Mouse (Mus musculus) liver, embryonic 14.5 days (tissue): ENCODE data around the gene Pde6h. TPM values are rescaled to one million over a fixed set of nuclear protein-coding genes. Genes with fewer than 3 reads are reported as not detected.

ENCODE experiments used
- ATAC-seq: fragments of 200-750 bp; cut with Nextera tagmentation; 2 replicates; pipeline ENCODE4 v1.8.0; 2017; ENCODE audit warnings: moderate number of reproducible peaks, mild to moderate bottlenecking, moderate library complexity; ENCODE audit not compliant: insufficient read depth
- DNase-seq, 3 experiments: peaks; one replicate each; pipeline ENCODE4 v3.0.0-alpha.2; 2012 to 2013; ENCODE audit warnings: low read depth in 3 of 3, low spot score in 3 of 3
- H3K27ac ChIP-seq: fragments of 300-500 bp; sonication (generic); 2 replicates; pipeline ENCODE4 v1.5.1; 2014; ENCODE audit warnings: moderate library complexity, mild to moderate bottlenecking, control low read depth, inconsistent platforms
- H3K27me3 ChIP-seq: fragments of 300-500 bp; sonication (generic); 2 replicates; pipeline ENCODE4 v1.6.1; 2014; ENCODE audit warnings: mild to moderate bottlenecking, low read length, moderate library complexity; ENCODE audit not compliant: control insufficient read depth, insufficient read depth
- H3K36me3 ChIP-seq: fragments of 300-500 bp; sonication (generic); replicated peaks from 2 replicates; pipeline ENCODE4 v1.6.1; 2014; ENCODE audit warnings: low read depth; ENCODE audit not compliant: control insufficient read depth, insufficient read depth
- H3K4me1 ChIP-seq, 2 experiments: fragments of 200-500 bp in 1 of 2; fragments of 300-500 bp in 1 of 2; sonication (generic) in 1 of 2; replicated peaks; 2 replicates each; pipeline ENCODE4 v1.6.1; 2012 to 2014; ENCODE audit warnings: antibody characterized with exemption in 1 of 2, inconsistent platforms in 1 of 2, low read length in 1 of 2; ENCODE audit not compliant: control insufficient read depth in 2 of 2, insufficient read depth in 2 of 2
- H3K4me2 ChIP-seq: fragments of 300-500 bp; sonication (generic); 2 replicates; pipeline ENCODE4 v1.6.1; 2014; ENCODE audit warnings: low read depth, mild to moderate bottlenecking, control low read depth, moderate library complexity
- H3K4me3 ChIP-seq, 2 experiments: fragments of 200-500 bp in 1 of 2; fragments of 300-500 bp in 1 of 2; sonication (generic) in 1 of 2; 2 replicates each; pipeline ENCODE4 v1.5.1; 2012 to 2014; ENCODE audit warnings: low read depth in 2 of 2, low read length in 2 of 2, mild to moderate bottlenecking in 2 of 2, control low read depth in 1 of 2, inconsistent platforms in 1 of 2, moderate library complexity in 1 of 2; ENCODE audit not compliant: insufficient read depth in 1 of 2
- H3K9ac ChIP-seq: fragments of 300-500 bp; sonication (generic); replicated peaks from 2 replicates; pipeline ENCODE4 v1.6.1; 2014; ENCODE audit warnings: mild to moderate bottlenecking, control low read depth, moderate library complexity
- H3K9me3 ChIP-seq: fragments of 300-500 bp; sonication (generic); 2 replicates; pipeline ENCODE4 v1.6.1; 2016; ENCODE audit warnings: low read length, mixed read lengths; ENCODE audit not compliant: control insufficient read depth
- CTCF ChIP-seq: IDR thresholded peaks from 2 replicates; pipeline ENCODE4 v1.5.1; 2016; ENCODE audit warnings: antibody characterized with exemption, low read depth, control low read depth
- EP300 ChIP-seq: IDR thresholded peaks from 2 replicates; pipeline ENCODE4 v1.6.1; 2016; ENCODE audit warnings: antibody characterized with exemption, low read depth
- WGBS: fragments of 180-500 bp; shearing (Covaris S2); extraction: QIAGEN DNeasy Blood & Tissue Kit; methylation state at CpG from one replicate; pipeline ENCODE4 v1.1.7; 2014; ENCODE audit not compliant: insufficient replicate concordance; 5-methylcytosine and 5-hydroxymethylcytosine counted together
- polyA plus RNA-seq, 2 experiments: library from polyadenylated mRNA; depleted of rRNA in 1 of 2; stranded (reverse) in 1 of 2; unstranded in 1 of 2; fragments of >200 nt; fragmentation: Nextera tagmentation in 1 of 2; extraction: Ambion mirVana in 1 of 2; gene quantifications; 2 replicates each; pipeline versions ENCODE4 v1.2.1 to v1.2.3; 2012 to 2014

Gene Pde6h
- polyA plus RNA-seq, 2 experiments, result 0.01 TPM; not detected in 1

- Histone ChIP-seq H3K4me1 (no peaks in the 10 kb centered on the region), H3K27me3 (no peaks in the 10 kb centered on the region), H3K36me3 (no peaks in the 10 kb centered on the region), H3K9me3 (no peaks in the 10 kb centered on the region), H3K27ac (no peak overlapping the region), H3K4me2 (no peak overlapping the region), H3K4me3 (no peak overlapping the region), H3K9ac (no peak overlapping the region)
- no peak for TF ChIP-seq CTCF
- no peak for TF ChIP-seq EP300
- WGBS, result 39% methylated on average over 7 of the region's 7 CpGs
- no peak for DNase-seq
- no peak for ATAC-seq
Observed at GRCm38 (mm10) chr6:136957062-136957461, 33.4 kb downstream of the Pde6h start.

DNA sequence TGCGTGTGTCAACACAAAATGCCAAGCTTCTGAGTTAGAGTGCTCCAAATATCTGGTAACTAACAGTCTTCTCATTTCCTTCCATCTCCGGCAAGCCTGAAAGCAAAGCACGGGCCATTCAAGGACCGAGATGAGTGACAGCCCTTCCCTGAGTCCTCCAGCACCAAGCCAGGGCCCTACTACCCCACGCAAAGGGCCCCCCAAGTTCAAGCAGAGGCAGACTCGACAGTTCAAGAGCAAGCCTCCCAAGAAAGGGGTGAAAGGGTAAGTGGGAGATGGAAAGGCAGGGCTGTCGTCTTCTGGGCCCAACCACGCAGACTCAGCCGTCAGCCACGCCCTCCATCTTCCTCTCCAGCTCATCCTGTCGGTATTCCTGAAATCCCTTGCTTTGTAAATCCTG lies 35.5 kb downstream of the Pde6h start:
- no peak for ATAC-seq
- WGBS, result 41% methylated on average over 11 of the region's 11 CpGs
- Histone ChIP-seq H3K27me3 (no peaks in the 10 kb centered on the region), H3K4me1 (peaks cover 0 to 2% of the 10 kb centered on the region in 2 experiments; a peak in 2 of 4 replicates), H3K4me2 (no peak overlapping the region), H3K27ac (no peak overlapping the region), H3K36me3 (no peaks in the 10 kb centered on the region), H3K4me3 (no peak overlapping the region), H3K9me3 (no peaks in the 10 kb centered on the region), H3K9ac (no peak overlapping the region)
- no peak for DNase-seq
- no peak for TF ChIP-seq EP300
- no peak for TF ChIP-seq CTCF

DNA sequence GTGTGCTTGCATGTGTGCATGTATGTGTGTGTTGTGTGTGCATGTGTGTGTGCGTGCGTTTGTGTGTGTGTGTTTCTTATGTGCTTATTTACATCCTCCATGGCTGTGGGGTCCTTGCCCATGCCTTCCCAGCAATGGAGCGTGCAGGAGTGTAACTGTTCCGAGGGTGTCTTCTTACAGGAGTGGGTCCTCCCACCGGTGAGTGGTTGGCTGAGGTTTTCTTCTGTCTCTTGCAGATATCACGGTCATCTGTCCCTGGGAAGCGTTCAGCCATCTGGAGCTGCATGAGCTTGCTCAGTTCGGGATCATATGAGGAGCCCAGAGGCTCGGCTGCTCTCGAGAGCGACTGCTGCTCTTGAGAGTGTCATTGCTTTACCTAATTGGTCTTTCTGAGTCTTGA lies 39.3 kb downstream of the Pde6h start:
- no peak overlapping the region for H3K4me2 ChIP-seq
- no peaks in the 10 kb centered on the region for H3K27me3 ChIP-seq
- TF ChIP-seq CTCF (no peak), EP300 (no peak)
- H3K4me1 ChIP-seq, result peaks cover 0 to 2% of the 10 kb centered on the region in 2 experiments; a peak in 2 of 4 replicates
- 49% methylated on average over 11 of the region's 11 CpGs for WGBS
- H3K36me3 ChIP-seq, result no peaks in the 10 kb centered on the region
- no peak overlapping the region for H3K9ac ChIP-seq
- ATAC-seq (no peak), DNase-seq (no peak)
- H3K4me3 ChIP-seq, result no peak overlapping the region
- no peak overlapping the region for H3K27ac ChIP-seq
- no peaks in the 10 kb centered on the region for H3K9me3 ChIP-seq

DNA sequence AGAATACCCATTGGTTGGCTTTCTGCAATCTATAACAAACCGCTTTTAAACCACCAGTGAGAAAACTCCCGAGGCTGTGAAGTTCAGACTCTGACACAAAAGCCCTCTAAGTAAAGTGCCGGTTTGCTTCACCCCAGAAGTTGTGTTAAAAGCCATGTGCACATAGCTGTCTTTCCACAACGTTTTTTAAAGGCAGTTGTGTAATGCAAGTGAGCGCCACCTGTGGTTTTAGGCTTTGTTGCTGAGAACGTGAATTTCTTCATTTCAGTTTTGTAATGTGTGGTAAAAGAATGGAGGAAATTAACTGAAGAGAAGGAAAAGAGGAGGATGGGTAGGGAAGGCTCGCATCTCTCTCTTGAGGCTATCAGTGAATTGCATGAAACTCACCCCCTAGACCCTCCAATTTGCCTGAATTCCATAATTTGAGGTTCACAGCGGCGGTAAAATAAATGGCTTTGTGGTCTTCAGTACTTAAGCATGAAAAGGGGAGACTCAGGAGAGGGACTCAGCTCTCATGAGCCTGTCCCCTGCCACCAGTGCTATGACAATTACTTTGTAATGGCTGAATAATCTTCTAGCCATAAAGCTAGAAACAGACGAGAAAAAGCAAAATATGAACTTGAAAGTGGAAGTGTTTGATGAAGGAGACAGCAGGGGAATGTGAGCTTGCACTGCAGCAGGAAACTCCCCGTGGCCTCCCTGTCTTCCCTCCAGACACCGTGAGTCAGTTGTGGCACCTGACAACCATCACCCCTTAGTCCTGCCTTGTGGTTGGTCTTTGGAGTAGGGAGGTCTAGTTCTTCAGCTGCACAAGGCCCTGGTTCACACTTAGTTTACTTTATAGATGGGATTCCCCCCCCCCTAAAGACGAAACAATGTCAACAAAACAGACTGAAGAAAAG lies 41.2 kb downstream of the Pde6h start:
- ATAC-seq (no peak), DNase-seq (no peak)
- no peaks in the 10 kb centered on the region for H3K36me3 ChIP-seq
- no peaks in the 10 kb centered on the region for H3K27me3 ChIP-seq
- TF ChIP-seq CTCF (peak; percentile 20; the same call in 1 of the 2 replicates), EP300 (no peak)
- H3K9ac ChIP-seq, result no peak overlapping the region
- H3K4me2 ChIP-seq, result no peak overlapping the region; the same call in 1 of the 2 replicates
- peaks cover 0 to 2% of the 10 kb centered on the region in 2 experiments; a peak in 2 of 4 replicates for H3K4me1 ChIP-seq
- 32% methylated on average over 13 of the region's 13 CpGs for WGBS
- no peak overlapping the region for H3K27ac ChIP-seq
- no peak overlapping the region for H3K4me3 ChIP-seq
- no peaks in the 10 kb centered on the region for H3K9me3 ChIP-seq

DNA sequence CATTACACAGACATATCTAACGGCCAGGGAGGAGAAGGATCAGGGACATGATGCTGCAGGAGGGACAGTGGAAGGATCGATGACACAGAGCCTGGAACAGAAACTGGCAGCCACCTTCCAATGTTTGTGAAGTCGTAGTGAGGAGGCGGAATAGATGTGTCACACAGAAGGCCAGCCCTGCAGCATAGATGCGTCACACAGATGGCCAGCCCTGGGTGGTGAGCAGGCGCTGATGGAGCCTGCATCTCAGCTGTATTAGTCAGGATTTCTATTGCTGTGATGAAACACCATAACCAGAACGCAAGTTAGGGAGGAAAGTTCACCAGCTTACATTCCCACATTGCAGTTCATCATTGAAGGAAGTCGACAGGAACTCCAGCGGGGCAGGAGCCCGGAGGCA lies 42.3 kb downstream of the Pde6h start:
- peaks cover 0 to 2% of the 10 kb centered on the region in 2 experiments; a peak in 2 of 4 replicates for H3K4me1 ChIP-seq
- ATAC-seq (no peak), DNase-seq (no peak)
- TF ChIP-seq EP300, result no peak
- H3K4me2 ChIP-seq, result no peak overlapping the region
- no peaks in the 10 kb centered on the region for H3K27me3 ChIP-seq
- H3K27ac ChIP-seq, result no peak overlapping the region
- H3K9ac ChIP-seq, result no peak overlapping the region
- no peaks in the 10 kb centered on the region for H3K36me3 ChIP-seq
- H3K4me3 ChIP-seq, result no peak overlapping the region
- no peaks in the 10 kb centered on the region for H3K9me3 ChIP-seq
- WGBS, result 64% methylated on average over 10 of the region's 10 CpGs
